Mouse (Mus musculus) right cerebral cortex, postnatal 25 days (tissue): Measurements from ENCODE around the gene Dnm2.

Experiments
- DNase-seq: peaks from one replicate; pipeline ENCODE4 v3.0.0; 2022

The Dnm2 gene

DNA sequence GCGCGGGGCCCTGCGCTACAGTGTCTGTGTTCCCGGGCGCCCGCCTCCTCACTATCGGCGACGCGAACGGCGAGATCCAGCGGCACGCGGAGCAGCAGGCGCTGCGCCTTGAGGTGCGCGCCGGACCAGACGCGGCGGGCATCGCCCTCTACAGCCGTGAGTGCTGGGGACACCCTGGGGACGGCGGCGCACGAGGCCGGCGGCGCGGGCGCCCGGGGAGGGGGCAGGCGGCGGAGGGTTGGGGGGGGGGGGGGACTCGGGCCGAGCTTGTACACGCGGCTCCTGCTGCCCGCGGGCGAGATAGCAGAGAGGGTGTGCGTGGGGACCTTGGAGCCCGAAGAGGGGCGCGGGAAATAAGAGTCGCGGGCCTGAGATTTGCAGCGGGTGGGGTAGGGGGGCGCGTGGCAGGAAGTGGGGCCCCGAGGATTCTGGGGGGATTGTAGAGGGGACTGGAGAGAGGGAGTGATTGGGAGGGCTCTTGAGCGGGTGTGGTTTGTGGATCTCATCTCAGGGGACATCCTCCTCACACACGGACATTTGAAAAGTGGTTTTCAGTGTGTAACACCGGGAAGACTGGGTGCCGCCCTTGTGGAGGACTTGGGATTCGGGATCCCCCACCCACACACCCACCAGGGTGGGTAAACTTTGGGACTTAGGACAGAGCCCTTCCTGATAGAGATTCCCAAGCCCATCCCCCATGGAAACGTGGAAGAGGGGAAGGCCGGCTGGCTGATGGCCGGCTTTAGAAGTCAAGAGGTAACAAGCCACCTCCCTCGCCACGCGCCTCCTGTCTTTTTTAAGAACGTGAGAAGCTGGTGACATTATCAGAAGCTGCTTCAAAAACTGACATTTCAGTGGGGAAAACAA, 122.6 kb downstream of the Dnm2 start:
- peak; percentile 69 for DNase-seq

GRCm38 (mm10) chr9:21551049-21551448, 126.3 kb downstream of the Dnm2 start:
- no peak for DNase-seq

DNA sequence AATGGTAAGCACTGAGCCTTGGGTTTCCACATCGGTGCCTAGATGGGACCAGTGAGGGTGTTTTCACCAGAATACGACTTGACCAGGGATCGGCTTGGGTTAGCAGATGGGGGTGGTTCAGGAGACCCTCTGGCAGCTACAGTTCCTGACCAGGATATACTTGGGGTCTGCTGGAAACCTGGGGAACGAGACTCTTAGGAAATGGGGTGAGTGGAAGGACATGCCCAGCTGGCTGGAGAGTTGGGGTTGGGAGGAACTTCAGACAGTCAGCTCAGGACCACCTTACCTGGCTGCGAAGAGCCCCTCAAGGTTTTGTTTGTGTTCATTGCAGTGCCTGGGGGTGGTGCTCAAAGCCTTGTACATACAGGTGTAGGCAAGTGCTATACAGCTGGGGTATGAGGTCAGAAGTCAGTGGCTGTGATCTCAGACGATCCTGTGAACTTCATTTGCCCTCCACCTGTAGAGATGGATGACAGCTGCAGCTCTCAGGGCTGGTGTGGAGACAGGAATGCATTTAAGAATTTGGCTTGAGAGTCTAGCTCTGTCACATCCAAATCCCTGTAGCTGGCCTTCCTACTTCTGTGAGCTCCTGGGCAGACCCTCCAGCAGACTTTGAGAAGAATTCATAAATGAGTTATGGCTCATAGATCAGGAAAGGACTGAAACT, 129.0 kb downstream of the Dnm2 start:
- no peak for DNase-seq

DNA sequence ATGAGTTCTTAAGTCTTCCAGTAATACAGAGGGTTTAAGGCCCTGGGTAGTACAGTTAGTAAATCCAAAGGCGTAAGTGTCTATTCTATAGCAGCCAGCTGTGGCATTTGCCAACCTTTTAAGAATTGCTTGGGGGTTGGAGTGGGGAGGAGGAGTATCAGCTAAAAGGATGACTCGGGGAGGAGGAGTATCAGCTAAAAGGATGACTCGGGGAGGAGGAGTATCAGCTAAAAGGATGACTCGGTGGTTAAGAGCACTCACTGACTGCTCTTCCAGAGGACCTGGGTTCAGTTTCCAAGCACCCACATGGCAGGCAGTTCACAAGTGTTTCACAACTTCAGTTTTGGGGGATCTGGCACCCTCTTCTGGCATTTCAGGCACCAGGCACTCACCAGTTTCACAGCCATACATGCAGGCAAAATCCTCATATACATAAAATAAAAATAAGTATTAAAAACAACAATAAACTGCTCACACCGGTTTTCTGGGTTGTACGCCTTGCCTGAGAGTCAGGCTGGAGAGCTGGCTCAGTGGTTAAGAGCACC, 130.6 kb downstream of the Dnm2 start:
- DNase-seq = no peak

DNA sequence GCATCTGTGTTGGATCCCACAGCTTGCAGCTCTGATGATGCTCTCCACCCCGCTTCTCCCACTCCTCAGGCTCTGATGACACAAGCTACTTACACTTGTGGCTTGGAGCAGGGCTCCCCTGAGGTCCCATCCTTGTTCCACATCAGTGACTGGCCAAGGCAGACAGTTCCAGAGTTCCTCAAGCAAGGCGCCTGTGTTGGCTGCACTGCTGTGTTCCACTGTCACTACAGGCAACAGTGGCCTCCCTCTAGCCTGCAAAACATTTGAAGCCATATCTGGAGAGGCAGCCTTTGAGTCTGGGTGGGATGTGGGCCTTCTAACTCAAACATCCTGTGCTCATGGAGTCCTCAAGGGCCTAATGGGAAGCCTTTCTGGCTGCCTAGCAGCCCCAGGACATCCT, 132.3 kb downstream of the Dnm2 start:
- no peak for DNase-seq
